Mouse (Mus musculus): ENCODE results near the gene Csgalnact2. TPM values are rescaled to one million over a fixed set of nuclear protein-coding genes. Genes with fewer than 3 reads are reported as not detected.

Gene Csgalnact2
- polyA plus RNA-seq, 1 experiment from 2014 or later = 8.6 TPM

DNA sequence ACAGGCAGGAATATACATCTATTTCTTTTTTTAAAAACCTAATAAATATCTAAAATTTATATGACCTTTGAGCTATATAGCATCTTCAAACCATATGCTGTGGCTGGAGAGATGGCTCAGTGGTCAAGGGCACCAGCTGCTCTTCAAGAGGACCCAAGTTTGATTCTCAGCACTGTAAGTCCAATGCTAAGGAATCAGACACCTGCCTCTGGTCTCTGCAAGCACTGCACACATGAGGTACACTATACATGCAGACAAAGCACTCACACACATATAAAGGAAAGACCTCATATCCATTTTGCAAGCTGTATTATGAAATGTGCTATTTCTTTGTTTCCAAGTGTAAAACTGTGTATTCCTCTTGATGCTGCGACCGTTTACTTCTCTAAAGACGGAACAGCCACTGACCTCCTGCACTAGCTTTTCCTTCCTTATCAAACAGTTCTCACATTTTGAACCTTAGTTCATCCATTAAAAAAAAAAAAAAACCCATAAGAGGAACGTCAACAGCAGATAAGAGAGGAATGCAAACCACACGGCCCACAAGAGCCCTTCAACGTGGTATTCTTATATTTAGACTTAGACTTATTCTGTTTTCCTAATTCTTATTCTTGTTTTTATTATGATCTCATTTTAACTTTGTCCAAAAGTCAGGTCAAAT, 11.0 kb downstream of the Csgalnact2 start:
- Histone ChIP-seq H3K9ac (no peak overlapping the region), H3K9me3 (no peaks in the 10 kb centered on the region), H3K4me2 (no peak overlapping the region), H3K4me3 (no peak overlapping the region), H3K36me3 (peaks cover 18% of the 10 kb centered on the region), H3K27ac (replicated peaks) (no peak overlapping the region), H3K4me1 (replicated peaks) (no peaks in the 10 kb centered on the region), H3K27me3 (no peaks in the 10 kb centered on the region)
- 87% methylated on average over 6 of the region's 6 CpGs for WGBS
- ATAC-seq (ENCODE audit: low read depth) = no peak

- H3K4me2 ChIP-seq = no peak overlapping the region
- no peak overlapping the region for H3K27ac ChIP-seq (replicated peaks)
- H3K4me1 ChIP-seq (replicated peaks) = no peaks in the 10 kb centered on the region
- no peak overlapping the region for H3K9ac ChIP-seq
- no peak for ATAC-seq (ENCODE audit: low read depth)
- 84% methylated on average over 7 of the region's 7 CpGs for WGBS
- H3K36me3 ChIP-seq = peaks cover 25% of the 10 kb centered on the region
- H3K4me3 ChIP-seq = no peak overlapping the region
- no peaks in the 10 kb centered on the region for H3K27me3 ChIP-seq
- no peaks in the 10 kb centered on the region for H3K9me3 ChIP-seq
These were observed 11.7 kb downstream of the Csgalnact2 start for GRCm38 (mm10) chr6:118127198-118127597.

DNA sequence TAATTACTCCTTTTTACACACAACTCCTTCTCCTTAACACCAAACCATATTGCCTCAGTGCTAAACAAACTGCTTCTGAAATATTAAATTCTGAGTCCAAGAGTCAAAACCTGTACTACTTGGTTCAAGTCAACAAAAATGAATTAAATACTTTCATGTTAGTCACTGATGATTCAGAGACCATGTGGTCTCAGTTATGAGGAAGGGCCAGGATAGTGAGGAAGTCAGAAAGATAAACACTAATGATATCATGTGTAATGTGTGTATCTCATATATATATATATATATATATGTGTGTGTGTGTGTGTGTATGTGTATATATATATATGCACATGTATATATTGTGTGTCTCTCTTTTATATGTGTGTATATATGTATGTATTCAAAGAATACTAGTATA, 12.4 kb downstream of the Csgalnact2 start:
- no peak overlapping the region for H3K4me3 ChIP-seq
- no peak for ATAC-seq (ENCODE audit: low read depth)
- no peak overlapping the region for H3K4me2 ChIP-seq
- H3K36me3 ChIP-seq = peaks cover 31% of the 10 kb centered on the region
- no peak overlapping the region for H3K27ac ChIP-seq (replicated peaks)
- H3K9ac ChIP-seq = no peak overlapping the region
- H3K4me1 ChIP-seq (replicated peaks) = no peaks in the 10 kb centered on the region
- no peaks in the 10 kb centered on the region for H3K9me3 ChIP-seq
- H3K27me3 ChIP-seq = no peaks in the 10 kb centered on the region

DNA sequence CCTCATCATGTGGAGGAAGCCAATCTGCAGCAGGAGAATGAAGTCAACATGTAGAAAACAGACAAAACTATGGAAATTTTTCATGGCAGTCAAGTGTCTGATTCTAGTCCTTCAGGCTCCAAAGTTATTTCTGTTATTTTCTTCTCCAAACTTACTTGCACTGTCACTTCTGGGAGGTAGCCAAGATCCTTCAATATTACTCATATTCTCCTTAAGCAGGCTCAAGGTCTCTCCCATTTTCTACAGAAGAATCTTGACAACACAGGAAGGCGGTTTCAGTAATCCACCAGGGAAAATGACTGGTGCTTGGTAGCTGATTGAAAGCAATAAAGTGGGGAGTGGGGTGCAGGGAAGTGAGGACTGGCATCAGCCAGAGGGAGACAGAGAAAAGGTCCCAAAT, 16.2 kb downstream of the Csgalnact2 start:
- H3K9ac ChIP-seq = no peak overlapping the region
- H3K4me3 ChIP-seq = no peak overlapping the region
- H3K27me3 ChIP-seq = no peaks in the 10 kb centered on the region
- H3K4me1 ChIP-seq (replicated peaks) = no peaks in the 10 kb centered on the region
- 87% methylated on average over 1 of the region's 1 CpGs for WGBS
- no peak overlapping the region for H3K4me2 ChIP-seq
- peaks cover 34% of the 10 kb centered on the region for H3K36me3 ChIP-seq
- H3K27ac ChIP-seq (replicated peaks) = no peak overlapping the region
- no peak for ATAC-seq (ENCODE audit: low read depth)
- no peaks in the 10 kb centered on the region for H3K9me3 ChIP-seq

DNA sequence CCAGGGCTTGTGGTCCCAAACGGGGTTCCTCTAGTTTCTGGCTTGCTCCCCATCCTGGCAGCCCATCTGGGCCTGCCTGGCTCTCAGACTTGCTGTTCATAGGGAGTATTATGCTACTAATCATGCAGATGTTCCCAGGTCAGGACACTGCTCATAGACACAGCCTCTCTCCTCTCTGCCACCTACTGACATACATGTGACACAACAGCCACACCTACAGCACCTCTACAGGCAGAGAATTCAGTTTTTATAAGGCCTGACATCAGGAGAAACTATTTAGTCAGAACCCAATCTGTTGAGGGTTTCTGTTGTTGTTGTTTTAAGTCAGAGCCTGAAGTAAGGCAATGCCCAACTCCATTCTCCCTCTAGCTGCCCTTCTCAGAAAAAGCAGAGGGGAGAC, 27.1 kb downstream of the Csgalnact2 start:
- 68% methylated on average over 1 of the region's 1 CpGs for WGBS
- Histone ChIP-seq H3K4me3 (no peak overlapping the region), H3K4me2 (no peak overlapping the region), H3K27ac (replicated peaks) (no peak overlapping the region), H3K9me3 (no peaks in the 10 kb centered on the region), H3K4me1 (replicated peaks) (no peaks in the 10 kb centered on the region), H3K36me3 (peaks cover 24% of the 10 kb centered on the region), H3K27me3 (no peaks in the 10 kb centered on the region), H3K9ac (no peak overlapping the region)
- ATAC-seq (ENCODE audit: low read depth) = no peak

GRCm38 (mm10) chr6:118099311-118099802, 39.6 kb downstream of the Csgalnact2 start:
- WGBS = 53% methylated on average over 2 of the region's 2 CpGs
- ATAC-seq (ENCODE audit: low read depth) = no peak

DNA sequence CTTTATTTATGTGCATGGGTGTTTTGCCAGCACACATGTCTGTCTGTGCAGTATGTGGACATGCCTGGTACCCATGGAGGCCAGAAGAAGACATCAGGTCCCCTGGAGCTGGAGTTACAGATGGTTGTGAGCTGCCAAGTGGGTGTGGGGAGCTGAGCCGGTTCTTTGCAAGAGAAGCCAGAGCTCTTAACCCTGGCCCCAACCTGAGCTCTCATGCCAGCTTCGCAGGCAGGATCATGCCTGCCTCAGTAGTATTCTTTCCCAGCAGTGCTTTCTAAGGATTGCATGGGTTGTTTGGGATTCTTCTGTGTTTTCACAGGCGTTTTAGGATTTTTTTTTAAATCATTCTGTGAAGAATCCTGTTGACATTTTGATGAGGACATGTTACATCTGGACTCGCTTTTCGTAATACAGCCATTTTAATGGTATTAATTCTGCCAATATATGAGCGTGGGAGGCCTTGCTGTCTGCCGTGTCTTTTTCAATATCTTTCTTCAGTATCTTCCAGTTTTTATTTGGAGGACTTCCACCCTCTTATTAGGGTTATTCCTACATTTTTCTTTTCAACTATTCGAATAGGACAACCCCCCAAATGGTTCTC, 41.1 kb downstream of the Csgalnact2 start:
- Histone ChIP-seq H3K4me1 (replicated peaks) (no peaks in the 10 kb centered on the region), H3K27me3 (no peaks in the 10 kb centered on the region), H3K9ac (no peak overlapping the region), H3K4me2 (no peak overlapping the region), H3K9me3 (no peaks in the 10 kb centered on the region), H3K27ac (replicated peaks) (no peak overlapping the region), H3K36me3 (no peaks in the 10 kb centered on the region), H3K4me3 (no peak overlapping the region)
- 83% methylated on average over 8 of the region's 8 CpGs for WGBS
- no peak for ATAC-seq (ENCODE audit: low read depth)

More at GRCm38 (mm10) chr6:118099311-118099802, 39.6 kb downstream of the Csgalnact2 start:
- Histone ChIP-seq H3K9me3 (no peaks in the 10 kb centered on the region), H3K27me3 (no peaks in the 10 kb centered on the region), H3K4me1 (replicated peaks) (no peaks in the 10 kb centered on the region), H3K9ac (no peak overlapping the region), H3K4me2 (no peak overlapping the region), H3K27ac (replicated peaks) (no peak overlapping the region), H3K4me3 (no peak overlapping the region), H3K36me3 (no peaks in the 10 kb centered on the region)

DNA sequence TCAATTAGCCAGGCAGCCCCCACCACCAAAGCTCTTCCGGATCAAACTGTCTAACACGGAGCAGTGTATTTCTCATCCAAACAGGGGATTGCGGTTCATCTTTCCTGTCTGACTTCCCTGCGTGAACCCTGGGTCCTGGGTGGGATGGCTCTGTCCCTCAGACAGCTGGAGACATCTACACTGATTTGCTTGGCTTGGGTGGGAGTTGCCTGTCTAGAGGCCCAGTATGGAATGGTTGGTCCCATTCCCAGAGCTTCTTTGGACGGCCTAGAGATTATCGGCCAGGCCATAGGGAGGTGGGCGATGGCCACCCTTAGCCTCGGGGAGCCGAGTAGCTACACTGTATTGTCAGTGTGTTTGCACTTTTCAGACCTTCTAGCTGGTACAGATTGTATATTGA, 48.1 kb downstream of the Csgalnact2 start:
- no peak overlapping the region for H3K27ac ChIP-seq (replicated peaks)
- H3K4me3 ChIP-seq = no peak overlapping the region
- no peaks in the 10 kb centered on the region for H3K36me3 ChIP-seq
- WGBS = 83% methylated on average over 9 of the region's 9 CpGs
- H3K4me1 ChIP-seq (replicated peaks) = no peaks in the 10 kb centered on the region; the same call in 1 of the 2 replicates
- ATAC-seq (ENCODE audit: low read depth) = no peak
- no peaks in the 10 kb centered on the region for H3K9me3 ChIP-seq
- no peak overlapping the region for H3K4me2 ChIP-seq
- H3K9ac ChIP-seq = no peak overlapping the region
- H3K27me3 ChIP-seq = no peaks in the 10 kb centered on the region

GRCm38 (mm10) chr6:118088750-118089440, 50.0 kb downstream of the Csgalnact2 start:
- no peak overlapping the region for H3K4me3 ChIP-seq
- H3K4me1 ChIP-seq (replicated peaks) = no peaks in the 10 kb centered on the region; the same call in 1 of the 2 replicates
- no peak overlapping the region for H3K27ac ChIP-seq (replicated peaks)
- no peak for ATAC-seq (ENCODE audit: low read depth)
- H3K9ac ChIP-seq = no peak overlapping the region
- no peaks in the 10 kb centered on the region for H3K9me3 ChIP-seq
- no peaks in the 10 kb centered on the region for H3K36me3 ChIP-seq
- no peaks in the 10 kb centered on the region for H3K27me3 ChIP-seq
- no peak overlapping the region for H3K4me2 ChIP-seq
- 79% methylated on average over 17 of the region's 17 CpGs for WGBS

GRCm38 (mm10) chr6:118087955-118088354, 51.0 kb downstream of the Csgalnact2 start:
- Histone ChIP-seq H3K9ac (no peak overlapping the region), H3K27ac (replicated peaks) (no peak overlapping the region), H3K9me3 (no peaks in the 10 kb centered on the region), H3K4me2 (no peak overlapping the region), H3K4me1 (replicated peaks) (no peaks in the 10 kb centered on the region; the same call in 1 of the 2 replicates), H3K36me3 (no peaks in the 10 kb centered on the region), H3K4me3 (no peak overlapping the region), H3K27me3 (no peaks in the 10 kb centered on the region)
- 53% methylated on average over 8 of the region's 8 CpGs for WGBS
- ATAC-seq (ENCODE audit: low read depth) = no peak

- Histone ChIP-seq H3K4me3 (no peak overlapping the region), H3K36me3 (no peaks in the 10 kb centered on the region), H3K27me3 (no peaks in the 10 kb centered on the region), H3K27ac (replicated peaks) (no peak overlapping the region), H3K4me1 (replicated peaks) (peaks cover 8% of the 10 kb centered on the region), H3K9ac (no peak overlapping the region), H3K4me2 (no peak overlapping the region), H3K9me3 (no peaks in the 10 kb centered on the region)
- no peak for ATAC-seq (ENCODE audit: low read depth)
- 88% methylated on average over 8 of the region's 8 CpGs for WGBS
These were observed 54.3 kb downstream of the Csgalnact2 start for GRCm38 (mm10) chr6:118084596-118084995.

DNA sequence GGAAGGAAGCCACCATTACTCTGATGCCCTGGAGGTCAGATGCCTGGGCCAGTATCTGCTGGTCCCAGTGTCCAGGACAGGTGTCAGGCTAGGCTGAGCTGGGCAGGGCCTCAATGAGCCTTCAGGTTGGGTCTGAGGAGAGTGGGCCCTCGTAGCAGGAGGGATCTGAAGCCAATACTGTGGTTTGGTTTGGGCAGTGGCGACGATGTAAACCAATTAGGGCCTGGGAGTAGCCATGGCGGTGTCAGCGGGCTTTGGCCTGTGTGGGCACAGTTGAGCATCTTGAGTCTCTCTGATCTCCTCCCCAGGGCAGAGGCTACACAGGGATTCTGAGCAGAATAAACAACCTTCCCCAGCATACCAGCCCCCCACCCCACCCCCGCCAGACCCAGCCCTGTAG, 55.3 kb downstream of the Csgalnact2 start:
- WGBS = 77% methylated on average over 6 of the region's 6 CpGs
- H3K9ac ChIP-seq = no peak overlapping the region

More for the DNA sequence above, 55.3 kb downstream of the Csgalnact2 start:
- H3K4me1 ChIP-seq (replicated peaks) = peaks cover 15% of the 10 kb centered on the region
- no peak overlapping the region for H3K4me3 ChIP-seq
- H3K36me3 ChIP-seq = no peaks in the 10 kb centered on the region
- H3K27me3 ChIP-seq = no peaks in the 10 kb centered on the region
- H3K9me3 ChIP-seq = no peaks in the 10 kb centered on the region
- no peak overlapping the region for H3K4me2 ChIP-seq
- no peak for ATAC-seq (ENCODE audit: low read depth)
- H3K27ac ChIP-seq (replicated peaks) = no peak overlapping the region

All from neural tube, embryonic 13.5 days (tissue).